32 mouse cellular contexts compared by ENCODE assay signal in genomic region chr5:143371146-143371510, GRCm38 (mm10). TPM values are rescaled to one million over a fixed set of nuclear protein-coding genes. Genes with fewer than 3 reads are reported as not detected.
"Had no signal": no experiment of that assay in that cellular context is flagged by ENCODE, and none has a peak within 500 bp of the region (broad histone marks: within the 10 kb centered on the region; RNA-seq: fewer than 3 reads in every experiment).

No protein-coding gene starts in this region.

- DNase-seq: liver; liver, embryonic 13.5 days; liver, postnatal 0 days; lung, adult 18-20 months; lung, adult 2 months; lung, embryonic 14.5 days; lung, postnatal 10 days; lung, postnatal 14 days; lung, postnatal 36 days; lung, postnatal 4 days; midbrain, embryonic 14.5 days had no signal

- H3K9me3 ChIP-seq: limb, embryonic 10.5 days; limb, embryonic 13.5 days; limb, embryonic 15.5 days; liver, embryonic 15.5 days; lung, embryonic 15.5 days; midbrain, embryonic 10.5 days; midbrain, embryonic 12.5 days; midbrain, embryonic 13.5 days; midbrain, embryonic 15.5 days; neural tube, embryonic 13.5 days had no signal

- H3K27ac ChIP-seq: limb, embryonic 10.5 days; limb, embryonic 12.5 days; limb, embryonic 13.5 days; limb, embryonic 15.5 days; liver, embryonic 12.5 days; liver, embryonic 13.5 days; liver, embryonic 14.5 days; liver, embryonic 15.5 days; lung, embryonic 15.5 days; macrophage; midbrain, embryonic 10.5 days; midbrain, embryonic 12.5 days; midbrain, embryonic 13.5 days; midbrain, embryonic 15.5 days; neural tube, embryonic 12.5 days; neural tube, embryonic 13.5 days had no signal

- H3K4me2 ChIP-seq: limb, embryonic 12.5 days; limb, embryonic 13.5 days; limb, embryonic 15.5 days; liver, embryonic 11.5 days; liver, embryonic 12.5 days; liver, embryonic 13.5 days; liver, embryonic 15.5 days; lung, embryonic 14.5 days; lung, embryonic 15.5 days; midbrain, embryonic 12.5 days; midbrain, embryonic 13.5 days; neural tube, embryonic 12.5 days; neural tube, embryonic 13.5 days had no signal

- ATAC-seq: liver, embryonic 12.5 days; liver, postnatal 0 days; lung, postnatal 0 days; midbrain, embryonic 13.5 days; midbrain, embryonic 15.5 days had no signal

- H3K4me3 ChIP-seq: limb, embryonic 10.5 days; limb, embryonic 12.5 days; limb, embryonic 13.5 days; limb, embryonic 15.5 days; liver, embryonic 12.5 days; liver, embryonic 13.5 days; liver, embryonic 15.5 days; lung, embryonic 15.5 days; megakaryocyte, embryonic 14.5 days; midbrain, embryonic 10.5 days; midbrain, embryonic 12.5 days; midbrain, embryonic 13.5 days; myocyte; neural tube, embryonic 12.5 days; neural tube, embryonic 13.5 days had no signal

- H3K36me3 ChIP-seq: limb, embryonic 10.5 days; limb, embryonic 12.5 days; limb, embryonic 13.5 days; limb, embryonic 15.5 days; liver, embryonic 12.5 days; liver, embryonic 13.5 days; liver, embryonic 15.5 days; lung, embryonic 15.5 days; midbrain, embryonic 10.5 days; midbrain, embryonic 12.5 days; midbrain, embryonic 13.5 days; midbrain, embryonic 15.5 days; neural tube, embryonic 12.5 days; neural tube, embryonic 13.5 days had no signal

- H3K9ac ChIP-seq: limb, embryonic 12.5 days; limb, embryonic 13.5 days; limb, embryonic 15.5 days; liver, embryonic 12.5 days; liver, embryonic 13.5 days; liver, embryonic 14.5 days; liver, embryonic 15.5 days; liver, postnatal 0 days; lung, embryonic 14.5 days; lung, embryonic 15.5 days; midbrain, embryonic 12.5 days; midbrain, embryonic 13.5 days; midbrain, embryonic 15.5 days; neural tube, embryonic 12.5 days; neural tube, embryonic 13.5 days had no signal

RNA-seq across cellular contexts. Expression of gene Grid2ip, which starts 14.0 kb away (rescaled TPM):
- polyA plus RNA-seq: liver, embryonic 13.5 days; liver, embryonic 15.5 days; liver, embryonic 16.5 days; liver, postnatal 0 days; lung, postnatal 0 days; macrophage; myocyte; neural tube, embryonic 11.5 days had no signal
